Mouse (Mus musculus): Measurements from ENCODE around the gene Vmn1r37. TPM values are rescaled to one million over a fixed set of nuclear protein-coding genes. Genes with fewer than 3 reads are reported as not detected.

Gene Vmn1r37
- polyA plus RNA-seq (2017; shearing (Covaris generic)): not detected

GRCm38 (mm10) chr6:66729082-66729481 is at the start of gene Vmn1r37:
Vmn1r37 (plus strand) TSS chr6:66729382.

GRCm38 (mm10) chr6:66685806-66686205 is 43.4 kb upstream of the Vmn1r37 start, which contains the start of gene Vmn1r35:
Vmn1r35 (minus strand) TSS chr6:66685906.

GRCm38 (mm10) chr6:66719068-66719467 is 10.1 kb upstream of the Vmn1r37 start, which contains the start of gene Vmn1r36:
Vmn1r36 (minus strand) TSS chr6:66719168.

DNA sequence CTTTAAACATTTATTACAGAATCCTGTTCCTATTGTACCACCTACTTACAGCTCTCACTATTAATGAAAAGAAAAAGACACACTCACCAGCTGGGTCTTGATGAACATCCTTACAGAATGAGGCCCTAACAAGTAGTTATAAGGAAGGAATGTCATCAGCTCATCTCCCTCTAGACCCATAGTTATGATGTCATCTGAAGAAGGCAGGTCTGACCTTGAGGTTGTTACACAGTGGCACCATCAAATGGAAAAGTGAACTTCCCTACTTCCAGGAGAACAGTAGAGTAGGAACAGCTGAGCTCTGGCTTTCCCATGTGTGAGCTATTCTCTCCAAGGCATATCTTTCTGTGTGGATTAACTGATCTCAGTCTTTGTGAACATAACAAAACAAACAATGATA is 53.3 kb downstream of the Vmn1r37 start, which contains the start of gene Vmn1r38:
Gene Vmn1r38, minus strand, starts transcription at position 101 of the 400 bp plus-strand sequence.

Other genes with a start within 250 kb of the Vmn1r37 start
- gene Mad2l1, start 194.0 kb upstream of the Vmn1r37 start, polyA plus RNA-seq (2017; shearing (Covaris generic)): 19.2 TPM
- not detected for gene Vmn1r32, start 169.3 kb upstream of the Vmn1r37 start, polyA plus RNA-seq (2017; shearing (Covaris generic))
- 0.11 TPM for gene Vmn1r33, start 111.1 kb upstream of the Vmn1r37 start, polyA plus RNA-seq (2017; shearing (Covaris generic))
- not detected for gene Vmn1r34, start 85.5 kb upstream of the Vmn1r37 start, polyA plus RNA-seq (2017; shearing (Covaris generic))
- not detected for gene Vmn1r35, start 43.5 kb upstream of the Vmn1r37 start, polyA plus RNA-seq (2017; shearing (Covaris generic))
- gene Vmn1r36, start 10.2 kb upstream of the Vmn1r37 start, polyA plus RNA-seq (2017; shearing (Covaris generic)): not detected
- gene Vmn1r38, start 53.2 kb downstream of the Vmn1r37 start, polyA plus RNA-seq (2017; shearing (Covaris generic)): 0.08 TPM
- not detected for gene Vmn1r39, start 81.2 kb downstream of the Vmn1r37 start, polyA plus RNA-seq (2017; shearing (Covaris generic))
- gene Gng12, start 167.0 kb downstream of the Vmn1r37 start, polyA plus RNA-seq (2017; shearing (Covaris generic)): 24.9 TPM

All from CD4-positive, CD25-positive, alpha-beta regulatory T cell (primary cell).